Mouse (Mus musculus): ENCODE measurements around the gene Thrb. TPM values are rescaled to one million over a fixed set of nuclear protein-coding genes. Genes with fewer than 3 reads are reported as not detected.

Gene Thrb
- polyA plus RNA-seq, 1 experiment from 2014 or later = 3.0 TPM

GRCm38 (mm10) chr14:17660329-17661099, 453 bp downstream of the Thrb start:
- ATAC-seq = peak; percentile 94
- peak overlapping the region; percentile 51; the same call in 1 of the 2 replicates for H3K27ac ChIP-seq (ENCODE audit: low read depth, low read length)
- H3K9ac ChIP-seq (ENCODE audit: low read depth, low read length) = peak overlapping the region; percentile 75
- H3K4me3 ChIP-seq (ENCODE audit: low read length) = peak overlapping the region; percentile 64
- peaks cover 16% of the 10 kb centered on the region for H3K4me1 ChIP-seq (ENCODE audit: control insufficient read depth, insufficient read depth, low read depth, low read length)
- WGBS = under 1% methylated on average over 49 of the region's 82 CpGs
- no peaks in the 10 kb centered on the region for H3K36me3 ChIP-seq (ENCODE audit: control insufficient read depth, insufficient read depth, low read length)
- H3K4me2 ChIP-seq (ENCODE audit: low read length) = peak overlapping the region; percentile 96
- peaks cover 10% of the 10 kb centered on the region for H3K27me3 ChIP-seq (replicated peaks; ENCODE audit: control insufficient read depth, insufficient read depth, low read length)
- no peaks in the 10 kb centered on the region for H3K9me3 ChIP-seq (ENCODE audit: control insufficient read depth, low read length)

- H3K9ac ChIP-seq (ENCODE audit: low read depth, low read length) = peak overlapping the region; percentile 75
- H3K4me3 ChIP-seq (ENCODE audit: low read length) = peak overlapping the region; percentile 64
- WGBS = under 1% methylated on average over 16 of the region's 16 CpGs
- H3K36me3 ChIP-seq (ENCODE audit: control insufficient read depth, insufficient read depth, low read length) = no peaks in the 10 kb centered on the region
- peak overlapping the region; percentile 51; the same call in 1 of the 2 replicates for H3K27ac ChIP-seq (ENCODE audit: low read depth, low read length)
- peak; percentile 51 for ATAC-seq
- H3K27me3 ChIP-seq (replicated peaks; ENCODE audit: control insufficient read depth, insufficient read depth, low read length) = peaks cover 10% of the 10 kb centered on the region
- H3K4me1 ChIP-seq (ENCODE audit: control insufficient read depth, insufficient read depth, low read depth, low read length) = peaks cover 16% of the 10 kb centered on the region
- H3K9me3 ChIP-seq (ENCODE audit: control insufficient read depth, low read length) = no peaks in the 10 kb centered on the region
- H3K4me2 ChIP-seq (ENCODE audit: low read length) = peak overlapping the region; percentile 96
Observed at GRCm38 (mm10) chr14:17661100-17661521, 1.1 kb downstream of the Thrb start.

GRCm38 (mm10) chr14:17662087-17662486, 2.0 kb downstream of the Thrb start:
- WGBS = 36% methylated on average over 5 of the region's 5 CpGs
- no peak for ATAC-seq
- no peaks in the 10 kb centered on the region for H3K36me3 ChIP-seq (ENCODE audit: control insufficient read depth, insufficient read depth, low read length)
- peaks cover 10% of the 10 kb centered on the region for H3K27me3 ChIP-seq (replicated peaks; ENCODE audit: control insufficient read depth, insufficient read depth, low read length)
- H3K4me2 ChIP-seq (ENCODE audit: low read length) = peak overlapping the region; percentile 96; the same call in 1 of the 2 replicates
- H3K9ac ChIP-seq (ENCODE audit: low read depth, low read length) = no peak overlapping the region
- H3K4me3 ChIP-seq (ENCODE audit: low read length) = no peak overlapping the region; the same call in 1 of the 2 replicates
- peaks cover 16% of the 10 kb centered on the region for H3K4me1 ChIP-seq (ENCODE audit: control insufficient read depth, insufficient read depth, low read depth, low read length)
- H3K27ac ChIP-seq (ENCODE audit: low read depth, low read length) = no peak overlapping the region
- no peaks in the 10 kb centered on the region for H3K9me3 ChIP-seq (ENCODE audit: control insufficient read depth, low read length)

GRCm38 (mm10) chr14:17674335-17674734, 14.3 kb downstream of the Thrb start:
- 82% methylated on average over 1 of the region's 1 CpGs for WGBS

GRCm38 (mm10) chr14:17675214-17675613, 15.2 kb downstream of the Thrb start:
- 91% methylated on average over 3 of the region's 3 CpGs for WGBS
- Histone ChIP-seq H3K9ac (ENCODE audit: low read depth, low read length) (no peak overlapping the region), H3K4me3 (ENCODE audit: low read length) (no peak overlapping the region), H3K27me3 (replicated peaks; ENCODE audit: control insufficient read depth, insufficient read depth, low read length) (no peaks in the 10 kb centered on the region), H3K4me2 (ENCODE audit: low read length) (no peak overlapping the region), H3K36me3 (ENCODE audit: control insufficient read depth, insufficient read depth, low read length) (no peaks in the 10 kb centered on the region), H3K27ac (ENCODE audit: low read depth, low read length) (no peak overlapping the region), H3K4me1 (ENCODE audit: control insufficient read depth, insufficient read depth, low read depth, low read length) (no peaks in the 10 kb centered on the region), H3K9me3 (ENCODE audit: control insufficient read depth, low read length) (no peaks in the 10 kb centered on the region)
- no peak for ATAC-seq

More at GRCm38 (mm10) chr14:17674335-17674734, 14.3 kb downstream of the Thrb start:
- no peaks in the 10 kb centered on the region for H3K9me3 ChIP-seq (ENCODE audit: control insufficient read depth, low read length)
- H3K36me3 ChIP-seq (ENCODE audit: control insufficient read depth, insufficient read depth, low read length) = no peaks in the 10 kb centered on the region
- H3K27me3 ChIP-seq (replicated peaks; ENCODE audit: control insufficient read depth, insufficient read depth, low read length) = no peaks in the 10 kb centered on the region
- no peak overlapping the region for H3K4me3 ChIP-seq (ENCODE audit: low read length)
- no peak overlapping the region for H3K27ac ChIP-seq (ENCODE audit: low read depth, low read length)
- ATAC-seq = no peak
- no peaks in the 10 kb centered on the region for H3K4me1 ChIP-seq (ENCODE audit: control insufficient read depth, insufficient read depth, low read depth, low read length)
- H3K4me2 ChIP-seq (ENCODE audit: low read length) = no peak overlapping the region
- no peak overlapping the region for H3K9ac ChIP-seq (ENCODE audit: low read depth, low read length)

- Histone ChIP-seq H3K27me3 (replicated peaks; ENCODE audit: control insufficient read depth, insufficient read depth, low read length) (no peaks in the 10 kb centered on the region), H3K9me3 (ENCODE audit: control insufficient read depth, low read length) (no peaks in the 10 kb centered on the region), H3K4me2 (ENCODE audit: low read length) (no peak overlapping the region), H3K4me1 (ENCODE audit: control insufficient read depth, insufficient read depth, low read depth, low read length) (no peaks in the 10 kb centered on the region), H3K9ac (ENCODE audit: low read depth, low read length) (no peak overlapping the region), H3K27ac (ENCODE audit: low read depth, low read length) (no peak overlapping the region), H3K36me3 (ENCODE audit: control insufficient read depth, insufficient read depth, low read length) (no peaks in the 10 kb centered on the region), H3K4me3 (ENCODE audit: low read length) (no peak overlapping the region)
- ATAC-seq = no peak
Observed at GRCm38 (mm10) chr14:17681479-17681878, 21.4 kb downstream of the Thrb start.

GRCm38 (mm10) chr14:17684881-17685280, 24.8 kb downstream of the Thrb start:
- 71% methylated on average over 1 of the region's 1 CpGs for WGBS
- no peak for ATAC-seq
- Histone ChIP-seq H3K27ac (ENCODE audit: low read depth, low read length) (no peak overlapping the region), H3K4me1 (ENCODE audit: control insufficient read depth, insufficient read depth, low read depth, low read length) (no peaks in the 10 kb centered on the region), H3K9me3 (ENCODE audit: control insufficient read depth, low read length) (no peaks in the 10 kb centered on the region), H3K4me2 (ENCODE audit: low read length) (no peak overlapping the region), H3K9ac (ENCODE audit: low read depth, low read length) (no peak overlapping the region), H3K36me3 (ENCODE audit: control insufficient read depth, insufficient read depth, low read length) (no peaks in the 10 kb centered on the region), H3K27me3 (replicated peaks; ENCODE audit: control insufficient read depth, insufficient read depth, low read length) (no peaks in the 10 kb centered on the region), H3K4me3 (ENCODE audit: low read length) (no peak overlapping the region)

- Histone ChIP-seq H3K4me3 (ENCODE audit: low read length) (no peak overlapping the region), H3K4me1 (ENCODE audit: control insufficient read depth, insufficient read depth, low read depth, low read length) (no peaks in the 10 kb centered on the region), H3K9me3 (ENCODE audit: control insufficient read depth, low read length) (no peaks in the 10 kb centered on the region), H3K36me3 (ENCODE audit: control insufficient read depth, insufficient read depth, low read length) (no peaks in the 10 kb centered on the region), H3K27ac (ENCODE audit: low read depth, low read length) (no peak overlapping the region), H3K27me3 (replicated peaks; ENCODE audit: control insufficient read depth, insufficient read depth, low read length) (no peaks in the 10 kb centered on the region), H3K9ac (ENCODE audit: low read depth, low read length) (no peak overlapping the region), H3K4me2 (ENCODE audit: low read length) (no peak overlapping the region)
- no peak for ATAC-seq
- 93% methylated on average over 3 of the region's 3 CpGs for WGBS
Observed at GRCm38 (mm10) chr14:17685491-17685890, 25.4 kb downstream of the Thrb start.

GRCm38 (mm10) chr14:17686939-17687338, 26.9 kb downstream of the Thrb start:
- no peak for ATAC-seq
- WGBS = 87% methylated on average over 3 of the region's 3 CpGs
- no peaks in the 10 kb centered on the region for H3K36me3 ChIP-seq (ENCODE audit: control insufficient read depth, insufficient read depth, low read length)

More at GRCm38 (mm10) chr14:17686939-17687338, 26.9 kb downstream of the Thrb start:
- H3K4me2 ChIP-seq (ENCODE audit: low read length) = no peak overlapping the region
- no peak overlapping the region for H3K27ac ChIP-seq (ENCODE audit: low read depth, low read length)
- no peaks in the 10 kb centered on the region for H3K9me3 ChIP-seq (ENCODE audit: control insufficient read depth, low read length)
- no peaks in the 10 kb centered on the region for H3K27me3 ChIP-seq (replicated peaks; ENCODE audit: control insufficient read depth, insufficient read depth, low read length)
- H3K9ac ChIP-seq (ENCODE audit: low read depth, low read length) = no peak overlapping the region
- no peaks in the 10 kb centered on the region for H3K4me1 ChIP-seq (ENCODE audit: control insufficient read depth, insufficient read depth, low read depth, low read length)
- H3K4me3 ChIP-seq (ENCODE audit: low read length) = no peak overlapping the region
